Mouse (Mus musculus) hindbrain, embryonic 14.5 days (tissue): ENCODE data around the gene Efnb1. TPM values are rescaled to one million over a fixed set of nuclear protein-coding genes. Genes with fewer than 3 reads are reported as not detected.
"Not testable (repeated sequence)": the region's sequence is repeated elsewhere in the genome, so short reads cannot be mapped to it uniquely, and the experiment has no call there.

Experiments
- ATAC-seq: fragments of 200-750 bp; cut with Nextera tagmentation; 2 replicates; pipeline ENCODE4 v1.8.0; 2017; ENCODE audit warnings: moderate number of reproducible peaks, mild to moderate bottlenecking, moderate TSS enrichment, moderate library complexity; ENCODE audit not compliant: low FRiP score
- DNase-seq: peaks from one replicate; pipeline ENCODE4 v3.0.0-alpha.2; 2015; ENCODE audit warnings: low spot score
- H3K27ac ChIP-seq: fragments of 300-500 bp; sonication (generic); 2 replicates; pipeline ENCODE4 v1.5.1; 2014; ENCODE audit warnings: mild to moderate bottlenecking, moderate library complexity
- H3K27me3 ChIP-seq: fragments of 300-500 bp; sonication (generic); 2 replicates; pipeline ENCODE4 v1.6.1; 2014; ENCODE audit warnings: mild to moderate bottlenecking, low read length, mixed read lengths; ENCODE audit not compliant: control insufficient read depth, insufficient read depth
- H3K36me3 ChIP-seq: fragments of 300-500 bp; sonication (generic); replicated peaks from 2 replicates; pipeline ENCODE4 v1.6.1; 2014; ENCODE audit not compliant: control insufficient read depth, insufficient read depth
- H3K4me1 ChIP-seq: fragments of 300-500 bp; sonication (generic); replicated peaks from 2 replicates; pipeline ENCODE4 v1.6.1; 2014; ENCODE audit warnings: antibody characterized with exemption, low read length, mixed read lengths; ENCODE audit not compliant: control insufficient read depth, insufficient read depth
- H3K4me2 ChIP-seq: fragments of 300-500 bp; sonication (generic); replicated peaks from 2 replicates; pipeline ENCODE4 v1.6.1; 2014; ENCODE audit warnings: mild to moderate bottlenecking, moderate library complexity
- H3K4me3 ChIP-seq: fragments of 300-500 bp; sonication (generic); replicated peaks from 2 replicates; pipeline ENCODE4 v1.5.1; 2014; ENCODE audit warnings: mild to moderate bottlenecking, low read length
- H3K9ac ChIP-seq: fragments of 300-500 bp; sonication (generic); 2 replicates; pipeline ENCODE4 v1.6.1; 2014
- H3K9me3 ChIP-seq: fragments of 300-500 bp; sonication (generic); 2 replicates; pipeline ENCODE4 v1.6.1; 2016; ENCODE audit warnings: low read length; ENCODE audit not compliant: control insufficient read depth
- WGBS: fragments of 180-500 bp; shearing (Covaris S2); extraction: QIAGEN DNeasy Blood & Tissue Kit; methylation state at CpG from one replicate; pipeline ENCODE4 v1.1.7; 2014; 5-methylcytosine and 5-hydroxymethylcytosine counted together
- polyA plus RNA-seq: library from polyadenylated mRNA; unstranded; fragments of >200 nt; fragmentation: Nextera tagmentation; extraction: Ambion mirVana; gene quantifications from 2 replicates; pipeline ENCODE4 v1.2.1, GENCODE M21; 2014

The Efnb1 gene
- 19.3 and 19.6 TPM in 2 replicates for polyA plus RNA-seq

DNA sequence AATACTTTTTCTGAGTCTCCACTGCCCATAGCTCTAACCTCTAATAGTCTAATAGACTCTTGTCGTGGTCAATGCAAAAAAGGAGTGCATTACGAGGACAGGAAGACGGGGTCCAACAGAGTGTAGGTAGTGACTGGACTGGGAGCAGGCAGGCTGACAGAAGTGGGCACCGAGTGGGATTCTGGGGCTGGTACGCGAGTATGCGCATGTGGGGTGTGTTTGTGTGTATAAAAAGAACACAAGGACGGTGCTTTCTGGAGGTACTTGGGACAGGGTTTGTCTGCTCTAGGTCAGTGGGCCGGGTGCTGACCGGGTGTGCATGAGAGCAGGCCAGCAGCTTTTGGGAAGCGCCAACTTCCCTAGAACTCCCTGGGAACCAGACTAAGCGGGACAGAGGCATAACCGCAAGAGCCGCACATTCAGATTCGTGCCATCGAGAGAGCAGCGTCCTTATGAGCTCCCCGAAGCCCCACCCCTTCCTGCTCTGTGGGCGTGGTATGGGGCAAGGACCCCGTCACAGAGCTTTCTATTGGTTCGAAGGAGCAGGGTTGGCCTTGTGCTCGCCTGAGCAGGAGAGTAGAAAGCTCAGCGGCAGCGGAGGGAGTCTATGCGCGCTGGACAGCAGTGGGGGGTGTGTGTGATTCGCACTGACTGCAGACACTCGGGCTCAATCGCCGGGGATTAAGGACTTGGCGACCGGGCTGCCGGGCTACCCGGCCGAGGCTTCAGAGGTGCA is at the start of gene Efnb1:
Efnb1 (plus strand) TSS at position 608 of the 736 bp plus-strand sequence.
- DNase-seq = peak; percentile 80
- H3K27ac ChIP-seq = peak within 1 kb of the TSS; percentile 72

DNA sequence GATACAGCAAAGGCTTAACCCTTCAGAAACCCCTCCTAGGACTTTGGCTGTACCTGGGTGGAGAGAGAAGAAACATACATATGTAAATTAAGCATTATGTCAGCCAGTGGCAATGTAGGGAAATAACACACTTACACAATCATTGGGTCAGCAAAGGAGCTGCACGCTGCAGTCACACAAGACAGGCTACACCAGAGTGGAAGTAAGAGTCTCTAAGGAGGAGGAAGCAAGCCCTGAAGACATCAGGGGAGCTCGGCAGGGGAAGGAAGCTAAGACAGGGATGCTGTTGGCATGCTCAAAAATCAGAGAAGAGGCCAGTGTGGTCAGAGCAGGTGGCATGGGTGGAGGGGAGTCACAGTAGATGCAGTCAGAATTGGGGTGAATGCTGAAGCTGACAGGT is 43.2 kb upstream of the Efnb1 start:
- H3K9me3 ChIP-seq = no peaks in the 10 kb centered on the region
- ATAC-seq (no peak), DNase-seq (no peak)
- no peak overlapping the region for H3K27ac ChIP-seq
- H3K27me3 ChIP-seq = peaks cover 6% of the 10 kb centered on the region; the same call in 1 of the 2 replicates
- H3K36me3 ChIP-seq = no peaks in the 10 kb centered on the region
- H3K9ac ChIP-seq = no peak overlapping the region
- no peak overlapping the region for H3K4me3 ChIP-seq
- 75% methylated on average over 2 of the region's 2 CpGs for WGBS
- no peak overlapping the region for H3K4me2 ChIP-seq
- H3K4me1 ChIP-seq = no peaks in the 10 kb centered on the region

More for the DNA sequence above, at the start of gene Efnb1:
- Histone ChIP-seq H3K4me1 (peaks cover 12% of the 10 kb centered on the region), H3K36me3 (no peaks in the 10 kb centered on the region), H3K4me3 (peak within 1 kb of the TSS; percentile 70), H3K4me2 (peak within 1 kb of the TSS; percentile 75), H3K9ac (peak within 1 kb of the TSS; percentile 77), H3K9me3 (no peaks in the 10 kb centered on the region), H3K27me3 (no peaks in the 10 kb centered on the region)
- WGBS = 22% methylated on average over 34 of the region's 35 CpGs
- peak; percentile 94 for ATAC-seq

DNA sequence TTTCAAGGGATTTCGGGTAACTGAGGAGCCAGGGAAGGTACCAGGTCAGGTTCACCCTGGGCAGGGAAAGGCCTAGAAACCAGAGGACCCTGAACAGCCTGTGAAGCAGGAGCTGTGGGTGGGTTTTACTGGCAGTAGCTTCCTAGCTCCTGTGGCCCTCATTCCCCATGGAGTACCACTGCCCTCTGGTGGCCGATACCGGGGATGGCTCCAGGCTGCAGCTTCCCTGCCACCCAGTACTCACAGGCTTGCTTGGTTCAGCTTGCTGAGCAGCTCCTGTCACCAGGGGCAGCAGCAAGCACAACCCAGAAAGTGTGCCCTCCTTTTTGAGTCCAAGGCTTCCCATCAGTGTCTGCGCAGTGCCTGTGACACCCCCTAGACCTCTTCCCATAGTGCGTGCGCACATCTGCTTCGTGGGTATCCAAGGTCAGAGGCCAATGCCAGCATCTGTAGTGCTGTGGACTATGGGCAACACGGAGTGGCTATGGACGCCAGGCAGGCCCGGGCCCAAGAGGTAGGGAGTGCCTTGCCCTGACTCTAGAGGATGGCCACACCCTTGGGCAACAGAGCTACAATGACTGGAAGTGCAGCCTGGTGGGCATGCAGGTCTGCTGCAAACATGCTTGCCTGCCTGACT is 24.7 kb upstream of the Efnb1 start:
- not testable (repeated sequence) for H3K4me1 ChIP-seq, H3K9me3 ChIP-seq, H3K4me2 ChIP-seq, H3K27me3 ChIP-seq, H3K36me3 ChIP-seq, DNase-seq, H3K4me3 ChIP-seq, H3K27ac ChIP-seq, H3K9ac ChIP-seq
- WGBS = 70% methylated on average over 5 of the region's 10 CpGs
- peak; percentile 31; the same call in 1 of the 2 replicates for ATAC-seq

DNA sequence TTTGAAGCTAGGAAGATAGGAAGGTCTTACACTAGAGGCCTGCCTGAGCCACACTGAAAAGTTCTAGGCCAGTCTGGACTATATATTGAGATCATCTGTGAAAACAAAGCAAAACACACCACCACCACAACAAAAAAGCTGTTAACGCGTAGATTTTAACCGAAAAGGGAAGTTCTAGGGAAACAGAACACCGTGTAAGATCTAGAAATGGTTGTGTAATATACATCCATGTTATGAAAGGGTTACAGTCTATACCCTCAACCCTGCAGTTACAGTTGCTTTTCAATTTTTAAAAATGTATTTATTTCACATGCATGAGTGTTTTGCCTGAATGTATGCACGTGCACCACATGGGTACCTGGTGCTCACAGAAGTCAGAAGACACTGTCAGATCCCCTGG is 16.4 kb upstream of the Efnb1 start:
- Histone ChIP-seq H3K4me1 (no peaks in the 10 kb centered on the region), H3K27ac (no peak overlapping the region), H3K9me3 (no peaks in the 10 kb centered on the region), H3K27me3 (0 out of 2 replicates have a peak, but pooled peaks cover 3% of the 10 kb centered on the region), H3K4me3 (no peak overlapping the region), H3K4me2 (no peak overlapping the region), H3K36me3 (no peaks in the 10 kb centered on the region), H3K9ac (no peak overlapping the region)
- DNase-seq = no peak
- 88% methylated on average over 5 of the region's 5 CpGs for WGBS
- no peak for ATAC-seq

DNA sequence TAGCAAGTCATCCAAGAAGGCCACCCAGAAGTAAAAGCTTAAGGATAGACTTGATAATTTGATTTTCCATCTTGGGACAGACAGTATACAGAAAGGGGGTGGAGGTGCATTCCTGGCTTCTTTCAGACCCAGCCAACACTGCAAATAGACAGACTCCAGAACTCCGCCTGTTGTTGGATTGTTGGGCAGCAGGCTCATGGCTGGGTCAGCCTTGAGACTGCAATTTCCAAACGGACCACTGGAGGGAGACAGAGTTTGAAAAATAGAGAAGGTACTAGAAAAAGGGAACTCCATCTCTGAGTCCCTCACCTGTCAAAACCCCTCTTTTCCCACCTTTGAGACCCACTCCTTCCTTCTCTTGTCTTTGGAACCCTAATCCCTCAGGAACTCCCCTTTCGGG is 5.9 kb upstream of the Efnb1 start:
- Histone ChIP-seq H3K9me3 (no peaks in the 10 kb centered on the region), H3K27me3 (no peaks in the 10 kb centered on the region), H3K36me3 (no peaks in the 10 kb centered on the region), H3K9ac (no peak overlapping the region), H3K4me2 (no peak overlapping the region), H3K4me1 (no peaks in the 10 kb centered on the region), H3K27ac (no peak overlapping the region), H3K4me3 (no peak overlapping the region)
- DNase-seq = peak; percentile 81
- WGBS = 38% methylated on average over 3 of the region's 3 CpGs
- no peak for ATAC-seq

DNA sequence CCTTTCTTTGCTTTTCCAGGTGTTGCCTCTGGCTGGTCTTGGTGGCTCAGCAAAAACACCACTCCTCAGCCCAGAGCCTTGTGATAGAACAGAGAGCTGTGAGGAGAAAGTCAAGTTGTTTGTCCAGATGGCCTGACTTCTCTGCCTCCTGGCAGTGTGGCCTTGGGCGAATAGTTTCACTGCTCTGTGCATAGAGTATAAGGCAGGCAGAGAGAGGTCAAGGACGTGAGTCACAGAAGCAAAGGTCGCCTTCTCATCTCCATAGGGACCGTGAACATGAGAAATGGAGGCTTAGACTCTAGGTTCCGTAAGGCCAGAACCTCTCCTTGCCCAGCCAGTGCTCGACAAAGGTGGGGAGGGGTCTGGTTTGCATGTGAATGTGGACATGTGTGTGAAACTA is 3.4 kb upstream of the Efnb1 start:
- Histone ChIP-seq H3K27ac (no peak overlapping the region), H3K9me3 (no peaks in the 10 kb centered on the region), H3K36me3 (no peaks in the 10 kb centered on the region), H3K4me2 (no peak overlapping the region), H3K4me3 (no peak overlapping the region), H3K4me1 (no peaks in the 10 kb centered on the region), H3K9ac (no peak overlapping the region), H3K27me3 (no peaks in the 10 kb centered on the region)
- DNase-seq (no peak), ATAC-seq (no peak)
- 64% methylated on average over 6 of the region's 6 CpGs for WGBS

DNA sequence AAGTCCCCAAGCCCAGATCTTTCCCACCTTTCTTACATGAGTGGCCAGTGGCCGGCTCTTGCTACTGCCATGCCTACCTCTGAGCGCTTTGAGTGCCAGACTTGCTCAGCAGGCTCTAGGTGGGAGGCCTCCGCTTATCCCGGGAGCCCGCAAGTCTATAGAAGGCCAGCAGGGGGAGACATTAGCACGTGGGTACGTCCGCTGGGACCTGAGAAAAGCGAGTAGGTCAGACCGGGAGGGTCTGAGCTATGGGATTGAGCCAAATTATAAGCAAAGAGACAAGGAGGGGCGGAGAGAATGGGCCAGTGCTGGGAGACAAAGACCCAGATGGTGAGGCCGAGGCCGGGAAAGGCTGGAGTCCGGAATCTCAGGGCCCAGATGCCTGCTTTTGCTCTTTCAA is 1.0 kb upstream of the Efnb1 start:
- Histone ChIP-seq H3K27ac (peak overlapping the region; percentile 57), H3K27me3 (no peaks in the 10 kb centered on the region), H3K4me2 (peak overlapping the region; percentile 75), H3K4me1 (peaks cover 4% of the 10 kb centered on the region), H3K36me3 (no peaks in the 10 kb centered on the region), H3K9me3 (no peaks in the 10 kb centered on the region), H3K4me3 (peak overlapping the region; percentile 70; the same call in 1 of the 2 replicates), H3K9ac (peak overlapping the region; percentile 29; the same call in 1 of the 2 replicates)
- 22% methylated on average over 11 of the region's 14 CpGs for WGBS
- ATAC-seq (peak; percentile 51; the same call in 1 of the 2 replicates), DNase-seq (peak; percentile 88)

DNA sequence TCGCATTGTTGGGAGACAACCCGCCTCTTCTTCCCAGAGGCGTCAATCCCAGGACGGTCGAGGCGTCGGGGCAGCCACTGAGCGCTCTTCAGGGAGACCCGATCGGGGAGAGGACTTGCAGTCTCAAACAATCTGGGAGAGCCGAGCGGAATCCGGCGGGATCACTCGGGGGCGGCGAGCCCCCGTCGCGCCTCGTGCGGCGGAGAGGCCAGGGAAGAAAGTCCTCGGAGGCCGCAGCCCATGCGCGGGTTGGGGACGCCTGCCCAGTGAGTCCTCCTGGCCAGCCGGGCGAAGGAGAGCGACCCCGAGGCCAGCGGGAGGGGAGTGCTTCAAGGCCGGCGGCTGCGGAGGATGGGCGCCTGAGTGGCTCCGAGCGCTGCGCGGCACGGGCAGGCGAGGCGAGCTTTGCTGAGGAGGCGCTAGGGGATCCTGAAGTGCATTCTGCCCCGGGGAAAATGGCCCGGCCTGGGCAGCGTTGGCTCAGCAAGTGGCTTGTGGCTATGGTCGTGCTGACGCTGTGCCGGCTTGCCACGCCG is 569 bp downstream of the Efnb1 start:
- Histone ChIP-seq H3K9ac (peak overlapping the region; percentile 77), H3K36me3 (no peaks in the 10 kb centered on the region), H3K27me3 (no peaks in the 10 kb centered on the region), H3K9me3 (no peaks in the 10 kb centered on the region), H3K4me2 (peak overlapping the region; percentile 75), H3K4me1 (peaks cover 19% of the 10 kb centered on the region), H3K4me3 (peak overlapping the region; percentile 70), H3K27ac (peak overlapping the region; percentile 72)
- DNase-seq (no peak), ATAC-seq (no peak)
- 21% methylated on average over 52 of the region's 53 CpGs for WGBS

DNA sequence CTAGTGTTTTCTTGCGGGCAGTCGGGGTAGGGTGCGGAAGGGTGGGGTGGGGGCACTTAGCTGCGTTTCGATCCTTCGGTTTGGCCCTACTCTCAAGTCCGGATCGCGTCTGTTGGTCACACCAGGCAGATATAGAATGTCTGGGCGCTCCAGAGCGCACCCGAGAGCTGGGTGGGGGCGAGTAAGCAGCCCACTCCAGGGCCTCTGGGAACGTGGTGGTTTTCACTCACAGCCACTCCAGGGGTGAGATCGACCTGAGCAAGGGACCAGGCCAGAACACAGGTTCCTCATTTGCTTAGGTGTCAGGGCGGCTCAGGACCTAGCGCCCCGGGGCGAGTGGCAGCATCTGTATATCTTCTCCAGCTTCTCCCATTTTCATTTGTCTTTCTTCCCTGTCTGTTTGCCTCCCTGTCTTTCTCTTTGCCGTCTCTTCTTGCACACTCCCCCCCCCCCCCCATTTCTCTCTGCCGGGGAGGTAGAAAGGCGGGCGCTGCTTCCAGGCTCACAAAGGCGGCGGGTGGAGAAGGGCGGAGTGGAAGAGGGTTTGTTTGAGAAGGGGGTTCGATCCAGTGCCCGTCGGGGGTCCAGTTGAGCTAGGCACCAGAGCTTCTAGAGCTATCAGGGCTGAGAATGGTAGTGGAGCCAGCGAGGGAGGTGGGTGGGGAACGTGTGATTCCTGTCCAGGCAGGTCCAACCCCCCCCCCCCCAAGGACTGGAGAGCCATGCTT is 1.4 kb downstream of the Efnb1 start:
- Histone ChIP-seq H3K4me2 (peak overlapping the region; percentile 75), H3K27me3 (no peaks in the 10 kb centered on the region), H3K27ac (peak overlapping the region; percentile 76), H3K9me3 (no peaks in the 10 kb centered on the region), H3K36me3 (no peaks in the 10 kb centered on the region), H3K9ac (peak overlapping the region; percentile 77), H3K4me3 (peak overlapping the region; percentile 70), H3K4me1 (peaks cover 26% of the 10 kb centered on the region)
- ATAC-seq (no peak), DNase-seq (no peak)
- WGBS = 25% methylated on average over 27 of the region's 31 CpGs
